Mouse (Mus musculus): ENCODE results near the gene Tulp2. TPM values are rescaled to one million over a fixed set of nuclear protein-coding genes. Genes with fewer than 3 reads are reported as not detected.
"Not testable (repeated sequence)": the region's sequence is repeated elsewhere in the genome, so short reads cannot be mapped to it uniquely, and the experiment has no call there.

Tulp2 gene
- total RNA-seq, 2 experiments from 2014 or later: not detected

- DNase-seq (ENCODE audit: extremely low spot score in 1 of 2, low spot score in 1 of 2): no peak
Measured at GRCm38 (mm10) chr7:45486158-45486557, 4.5 kb downstream of the Tulp2 start.

GRCm38 (mm10) chr7:45486761-45487415, 5.2 kb downstream of the Tulp2 start, which contains the start of gene Gm45808:
Gm45808 (minus strand) TSS chr7:45486811.
- DNase-seq (ENCODE audit: extremely low spot score in 1 of 2, low spot score in 1 of 2): no peak

GRCm38 (mm10) chr7:45487861-45488292, 6.2 kb downstream of the Tulp2 start:
- DNase-seq (ENCODE audit: extremely low spot score in 1 of 2, low spot score in 1 of 2): no peak

GRCm38 (mm10) chr7:45488293-45489204, 6.9 kb downstream of the Tulp2 start, which contains the start of gene Dhdh:
Dhdh (minus strand) TSS chr7:45488805.
- peak in 1 of 2 experiments; percentile 48 for DNase-seq (ENCODE audit: extremely low spot score in 1 of 2, low spot score in 1 of 2)

GRCm38 (mm10) chr7:45489578-45489977, 7.9 kb downstream of the Tulp2 start:
- no peak for DNase-seq (ENCODE audit: extremely low spot score in 1 of 2, low spot score in 1 of 2)

GRCm38 (mm10) chr7:45490822-45491221, 9.1 kb downstream of the Tulp2 start:
- DNase-seq (ENCODE audit: extremely low spot score in 1 of 2, low spot score in 1 of 2): no peak

GRCm38 (mm10) chr7:45491264-45491663, 9.6 kb downstream of the Tulp2 start:
- no peak for DNase-seq (ENCODE audit: extremely low spot score in 1 of 2, low spot score in 1 of 2)

- no peak for DNase-seq (ENCODE audit: extremely low spot score in 1 of 2, low spot score in 1 of 2)
Measured at GRCm38 (mm10) chr7:45492225-45492844, 10.7 kb downstream of the Tulp2 start.

GRCm38 (mm10) chr7:45492951-45493350, 11.3 kb downstream of the Tulp2 start:
- no peak for DNase-seq (ENCODE audit: extremely low spot score in 1 of 2, low spot score in 1 of 2)

GRCm38 (mm10) chr7:45494548-45494947, 12.9 kb downstream of the Tulp2 start:
- DNase-seq (ENCODE audit: extremely low spot score in 1 of 2, low spot score in 1 of 2): no peak

- DNase-seq (ENCODE audit: extremely low spot score in 1 of 2, low spot score in 1 of 2): no peak
Measured at GRCm38 (mm10) chr7:45498427-45498826, 16.8 kb downstream of the Tulp2 start.

GRCm38 (mm10) chr7:45507583-45507982, 25.9 kb downstream of the Tulp2 start:
- DNase-seq (ENCODE audit: extremely low spot score in 1 of 2, low spot score in 1 of 2): no peak

GRCm38 (mm10) chr7:45508561-45508960, 26.9 kb downstream of the Tulp2 start:
- DNase-seq (ENCODE audit: extremely low spot score in 1 of 2, low spot score in 1 of 2): no peak

- DNase-seq (ENCODE audit: extremely low spot score in 1 of 2, low spot score in 1 of 2): no peak
Measured at GRCm38 (mm10) chr7:45509181-45509882, 27.7 kb downstream of the Tulp2 start.

GRCm38 (mm10) chr7:45509912-45510787, 28.5 kb downstream of the Tulp2 start, which contains the start of gene Nucb1:
Nucb1 (minus strand) TSS chr7:45510406.
- peak; percentile 70 to 83 for DNase-seq (ENCODE audit: extremely low spot score in 1 of 2, low spot score in 1 of 2)

- DNase-seq (ENCODE audit: extremely low spot score in 1 of 2, low spot score in 1 of 2): no peak
Measured at GRCm38 (mm10) chr7:45514411-45514810, 32.7 kb downstream of the Tulp2 start.

GRCm38 (mm10) chr7:45515436-45515835, 33.8 kb downstream of the Tulp2 start:
- no peak for DNase-seq (ENCODE audit: extremely low spot score in 1 of 2, low spot score in 1 of 2)

- not testable (repeated sequence) for DNase-seq (ENCODE audit: extremely low spot score in 1 of 2, low spot score in 1 of 2)
Measured at GRCm38 (mm10) chr7:45516846-45517245, 35.2 kb downstream of the Tulp2 start.

GRCm38 (mm10) chr7:45518618-45519017, 36.9 kb downstream of the Tulp2 start:
- DNase-seq (ENCODE audit: extremely low spot score in 1 of 2, low spot score in 1 of 2): no peak

Data from layer of hippocampus, postnatal 25 days (tissue).